Mouse (Mus musculus): ENCODE data around the gene Cers5. TPM values are rescaled to one million over a fixed set of nuclear protein-coding genes. Genes with fewer than 3 reads are reported as not detected.

The Cers5 gene
- polyA plus RNA-seq, 1 experiment from 2014 or later, result 53.9 TPM

DNA sequence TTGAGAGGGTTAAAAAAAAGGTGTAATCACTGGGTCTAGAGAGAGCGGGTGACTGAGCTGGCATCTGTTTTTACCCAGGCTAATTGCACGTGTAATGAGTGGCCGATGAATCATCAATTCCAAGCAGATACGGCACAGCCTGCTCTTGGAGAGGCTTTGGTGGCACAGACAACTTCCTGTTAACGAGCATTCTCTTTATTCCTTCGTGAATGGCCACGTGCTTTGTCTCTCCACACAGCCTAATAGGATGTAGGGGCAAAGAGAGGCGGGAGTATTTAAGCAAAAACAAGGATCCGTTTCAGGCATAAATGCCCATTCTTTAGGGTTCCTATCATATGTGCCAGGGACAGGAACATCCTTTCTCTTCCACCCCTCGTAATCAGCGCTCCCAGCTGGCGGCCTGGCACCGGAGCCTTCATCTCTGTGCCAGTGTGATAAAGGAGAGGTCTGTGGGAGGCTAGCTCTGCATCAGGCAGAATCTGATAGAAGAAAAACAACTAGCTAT lies 57.3 kb downstream of the Cers5 start:
- no peak overlapping the region for H3K4me2 ChIP-seq
- WGBS, result 73% methylated on average over 13 of the region's 13 CpGs
- 0 out of 2 replicates have a peak overlapping the region, but pooled peaks have one; percentile 7 for H3K27ac ChIP-seq (ENCODE audit: poor library complexity, severe bottlenecking)

DNA sequence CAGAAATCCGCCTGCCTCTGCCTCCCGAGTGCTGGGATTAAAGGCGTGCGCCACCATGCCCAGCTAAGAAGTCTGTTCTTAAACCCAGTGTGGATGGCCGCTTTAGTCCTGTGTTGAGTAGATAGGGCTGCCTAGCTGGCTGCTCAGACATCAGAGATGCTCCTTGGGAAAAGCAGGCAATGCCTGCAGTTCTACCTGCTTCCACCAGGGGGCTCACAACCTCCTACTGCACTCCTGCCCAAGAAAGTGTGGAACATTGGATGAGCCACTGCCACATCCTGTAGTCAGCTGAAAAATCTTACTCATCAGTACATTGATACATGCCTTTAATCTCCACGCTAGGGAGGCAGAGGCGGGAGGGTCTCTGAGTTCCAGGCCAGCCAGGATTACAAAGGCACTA lies 57.8 kb downstream of the Cers5 start:
- no peak for ATAC-seq (ENCODE audit: insufficient number of reproducible peaks, low FRiP score)
- WGBS, result 36% methylated on average over 7 of the region's 7 CpGs
- H3K27ac ChIP-seq (ENCODE audit: poor library complexity, severe bottlenecking), result 0 out of 2 replicates have a peak overlapping the region, but pooled peaks have one; percentile 7

More for the DNA sequence above, 57.3 kb downstream of the Cers5 start:
- H3K4me1 ChIP-seq (replicated peaks), result peaks cover 51% of the 10 kb centered on the region
- peaks cover 64% of the 10 kb centered on the region for H3K36me3 ChIP-seq
- no peaks in the 10 kb centered on the region for H3K9me3 ChIP-seq (replicated peaks)
- H3K9ac ChIP-seq, result 0 out of 2 replicates have a peak overlapping the region, but pooled peaks have one; percentile 38
- ATAC-seq (ENCODE audit: insufficient number of reproducible peaks, low FRiP score), result no peak
- no peaks in the 10 kb centered on the region for H3K27me3 ChIP-seq (replicated peaks)
- no peak overlapping the region for H3K4me3 ChIP-seq

DNA sequence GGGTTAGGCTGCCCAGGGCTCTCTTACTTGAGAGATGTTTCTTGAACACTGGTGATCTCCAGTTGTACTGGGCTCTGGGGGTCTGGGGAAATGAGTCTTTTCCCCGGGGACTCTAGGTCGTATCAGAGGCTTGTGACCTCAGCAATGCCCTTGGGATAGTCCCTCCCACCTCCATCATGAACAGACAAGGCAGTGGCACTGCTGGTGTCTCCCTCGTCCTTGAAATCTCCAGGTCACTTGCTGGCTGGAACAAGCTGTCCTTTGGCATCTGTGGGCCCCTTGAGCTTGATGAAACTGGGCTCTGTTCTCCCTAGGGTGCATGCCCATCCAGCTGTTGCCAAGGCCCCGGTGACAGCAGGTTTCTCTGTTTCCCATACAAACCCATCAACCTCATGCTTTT lies 58.5 kb downstream of the Cers5 start:
- ATAC-seq (ENCODE audit: insufficient number of reproducible peaks, low FRiP score), result no peak
- no peaks in the 10 kb centered on the region for H3K9me3 ChIP-seq (replicated peaks)
- H3K36me3 ChIP-seq, result peaks cover 71% of the 10 kb centered on the region
- peak overlapping the region; percentile 53 for H3K9ac ChIP-seq
- H3K4me2 ChIP-seq, result no peak overlapping the region
- WGBS, result 48% methylated on average over 4 of the region's 4 CpGs
- H3K4me1 ChIP-seq (replicated peaks), result peaks cover 53% of the 10 kb centered on the region
- H3K4me3 ChIP-seq, result no peak overlapping the region
- H3K27ac ChIP-seq (ENCODE audit: poor library complexity, severe bottlenecking), result peak overlapping the region; percentile 85
- no peaks in the 10 kb centered on the region for H3K27me3 ChIP-seq (replicated peaks)

More for the DNA sequence above, 57.8 kb downstream of the Cers5 start:
- no peak overlapping the region for H3K9ac ChIP-seq
- H3K4me3 ChIP-seq, result no peak overlapping the region
- H3K4me1 ChIP-seq (replicated peaks), result peaks cover 53% of the 10 kb centered on the region
- no peaks in the 10 kb centered on the region for H3K9me3 ChIP-seq (replicated peaks)
- H3K36me3 ChIP-seq, result peaks cover 67% of the 10 kb centered on the region
- no peak overlapping the region for H3K4me2 ChIP-seq
- no peaks in the 10 kb centered on the region for H3K27me3 ChIP-seq (replicated peaks)

DNA sequence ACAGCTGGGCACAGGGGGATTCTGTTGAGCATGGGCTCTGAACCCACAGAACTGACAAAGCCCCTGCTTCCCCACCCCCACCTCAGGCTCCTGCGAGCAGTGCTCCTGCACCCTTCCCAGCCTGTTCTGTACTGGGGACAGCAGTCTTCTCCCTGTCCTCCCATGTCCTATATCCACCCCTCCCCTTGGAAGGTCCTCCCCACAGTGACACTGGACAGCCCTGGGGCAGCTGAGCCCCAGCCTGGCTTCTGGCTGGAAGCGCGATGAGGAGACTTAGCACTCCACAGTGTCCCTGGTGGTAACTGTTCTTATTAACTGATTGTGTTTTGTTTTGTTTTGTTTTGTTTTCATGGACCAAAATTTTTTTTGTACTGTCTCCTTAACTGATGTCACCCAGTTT lies 59.1 kb downstream of the Cers5 start:
- no peaks in the 10 kb centered on the region for H3K27me3 ChIP-seq (replicated peaks)
- ATAC-seq (ENCODE audit: insufficient number of reproducible peaks, low FRiP score), result peak; percentile 9; the same call in 1 of the 2 replicates
- H3K4me3 ChIP-seq, result no peak overlapping the region
- peaks cover 53% of the 10 kb centered on the region for H3K4me1 ChIP-seq (replicated peaks)
- H3K27ac ChIP-seq (ENCODE audit: poor library complexity, severe bottlenecking), result peak overlapping the region; percentile 85
- WGBS, result 57% methylated on average over 3 of the region's 3 CpGs
- H3K36me3 ChIP-seq, result peaks cover 71% of the 10 kb centered on the region
- peak overlapping the region; percentile 53 for H3K9ac ChIP-seq
- no peaks in the 10 kb centered on the region for H3K9me3 ChIP-seq (replicated peaks)
- H3K4me2 ChIP-seq, result no peak overlapping the region

DNA sequence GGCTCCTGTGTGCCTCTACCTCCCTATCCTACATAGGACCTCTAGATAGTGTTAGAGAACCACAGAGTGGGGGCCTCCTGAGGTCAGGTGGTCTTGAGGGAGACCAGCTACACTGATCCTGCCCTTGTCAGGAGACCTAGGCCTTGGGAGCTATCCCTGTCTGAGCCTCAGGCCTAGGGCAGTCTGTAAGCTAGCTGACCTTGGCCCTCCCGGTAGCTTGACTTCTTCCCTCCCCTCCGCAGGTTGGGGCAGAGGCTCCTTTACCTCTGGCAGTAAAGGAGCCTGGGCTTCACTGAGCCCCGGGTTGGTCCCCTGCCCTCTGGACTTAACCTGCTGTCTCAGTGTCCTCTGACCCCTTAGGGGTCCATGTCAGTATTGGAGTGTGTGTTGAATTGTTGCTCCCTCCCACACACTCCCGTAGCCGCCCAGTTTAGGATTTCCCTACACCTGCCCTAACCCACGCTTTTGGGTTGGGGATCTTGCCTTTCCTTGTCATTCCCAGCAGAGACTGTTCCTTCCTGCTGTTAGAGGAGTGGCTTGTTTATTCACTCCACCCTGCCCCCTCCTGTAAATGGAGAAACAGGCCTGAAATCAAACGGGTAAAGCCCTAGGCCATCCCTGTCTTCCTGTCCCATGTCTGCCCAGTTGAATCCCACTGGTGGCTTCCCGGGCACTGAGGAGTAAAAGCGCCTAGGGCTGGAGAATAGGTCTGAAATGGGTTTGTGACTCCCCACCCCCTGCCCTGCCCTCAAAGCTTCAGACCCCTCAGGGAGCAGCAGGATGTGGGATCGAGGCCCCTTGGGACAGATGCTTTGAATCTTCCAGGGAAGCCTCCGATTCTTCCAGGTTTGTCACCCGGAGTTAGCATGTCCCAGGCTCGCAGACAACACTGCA lies 59.8 kb downstream of the Cers5 start:
- H3K4me1 ChIP-seq (replicated peaks), result peaks cover 53% of the 10 kb centered on the region
- WGBS, result 71% methylated on average over 13 of the region's 13 CpGs
- peak overlapping the region; percentile 85 for H3K27ac ChIP-seq (ENCODE audit: poor library complexity, severe bottlenecking)
- H3K9me3 ChIP-seq (replicated peaks), result no peaks in the 10 kb centered on the region
- no peaks in the 10 kb centered on the region for H3K27me3 ChIP-seq (replicated peaks)
- H3K4me3 ChIP-seq, result no peak overlapping the region
- H3K36me3 ChIP-seq, result peaks cover 71% of the 10 kb centered on the region
- H3K4me2 ChIP-seq, result no peak overlapping the region
- H3K9ac ChIP-seq, result peak overlapping the region; percentile 10
- ATAC-seq (ENCODE audit: insufficient number of reproducible peaks, low FRiP score), result no peak

DNA sequence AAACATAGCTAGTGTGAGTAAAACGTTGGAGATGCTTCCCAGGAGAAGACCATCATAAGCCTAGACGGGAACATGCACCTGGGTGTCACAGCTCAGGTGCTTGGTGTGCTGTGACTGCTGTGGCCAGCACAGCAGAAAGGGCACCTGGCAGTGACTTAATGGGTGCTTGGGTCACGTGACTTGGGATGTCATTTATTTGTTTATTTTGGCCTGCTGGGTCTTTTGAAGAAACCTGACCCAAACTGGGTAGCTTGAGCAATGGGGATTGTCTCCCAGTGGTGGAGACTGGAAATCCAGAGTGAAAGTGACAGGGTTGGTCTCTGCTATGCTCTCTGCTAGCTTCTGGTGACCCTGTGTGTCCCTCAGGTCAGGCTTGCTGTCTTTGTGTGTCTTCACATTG lies 61.2 kb downstream of the Cers5 start:
- 75% methylated on average over 3 of the region's 3 CpGs for WGBS
- Histone ChIP-seq H3K4me2 (no peak overlapping the region), H3K9me3 (replicated peaks) (no peaks in the 10 kb centered on the region), H3K27ac (ENCODE audit: poor library complexity, severe bottlenecking) (no peak overlapping the region), H3K36me3 (peaks cover 84% of the 10 kb centered on the region), H3K4me1 (replicated peaks) (peaks cover 44% of the 10 kb centered on the region), H3K9ac (no peak overlapping the region), H3K27me3 (replicated peaks) (no peaks in the 10 kb centered on the region), H3K4me3 (no peak overlapping the region)
- ATAC-seq (ENCODE audit: insufficient number of reproducible peaks, low FRiP score), result no peak

DNA sequence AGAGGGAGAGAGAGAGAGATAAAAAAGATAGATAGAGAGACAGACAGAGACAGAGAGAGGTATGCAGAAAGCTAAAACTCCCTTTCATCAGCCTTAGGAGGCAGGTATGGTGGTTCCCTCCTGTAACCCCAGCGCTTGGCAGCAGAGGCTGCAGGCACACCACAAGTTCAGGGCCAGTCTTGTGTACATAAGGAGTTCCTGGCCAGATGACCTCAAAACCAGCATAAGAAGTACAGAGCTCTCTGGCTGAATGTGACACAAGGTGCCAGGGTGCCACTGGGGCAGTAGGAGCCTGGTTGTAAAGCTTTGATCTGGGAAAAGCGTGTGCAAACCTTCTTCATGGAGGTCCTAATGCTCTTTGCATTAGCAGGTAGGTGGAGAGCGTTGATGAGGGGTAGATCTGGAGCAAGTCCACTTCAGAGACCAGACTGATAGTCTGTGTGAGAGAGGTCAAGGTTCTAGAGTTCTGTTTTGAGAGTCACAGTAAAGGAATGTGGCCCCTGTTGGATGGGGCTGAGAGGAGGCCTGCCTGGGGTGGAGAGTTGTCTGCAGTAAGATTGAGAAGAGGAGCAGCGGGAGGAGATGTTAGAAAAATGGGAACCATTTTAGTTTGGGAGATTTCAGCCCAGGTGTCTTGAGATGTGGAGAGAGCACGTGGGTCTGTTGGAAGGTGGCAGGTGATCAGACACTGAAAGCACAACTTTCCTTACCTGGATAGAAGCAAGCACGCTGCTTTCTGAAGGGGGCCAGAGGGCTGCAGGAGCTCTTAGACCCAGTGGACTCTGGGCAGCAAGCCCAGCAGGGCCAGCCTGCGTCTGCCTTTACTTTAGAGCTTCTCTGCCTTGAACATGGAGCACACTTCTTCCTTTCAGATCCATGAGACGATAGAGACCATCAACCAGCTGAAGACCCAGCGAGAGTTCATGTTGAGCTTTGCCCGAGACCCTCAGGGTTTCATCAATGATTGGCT lies 62.2 kb downstream of the Cers5 start:
- peaks cover 90% of the 10 kb centered on the region for H3K36me3 ChIP-seq
- H3K4me2 ChIP-seq, result no peak overlapping the region
- WGBS, result 85% methylated on average over 10 of the region's 10 CpGs
- no peak for ATAC-seq (ENCODE audit: insufficient number of reproducible peaks, low FRiP score)
- H3K4me3 ChIP-seq, result no peak overlapping the region
- no peaks in the 10 kb centered on the region for H3K9me3 ChIP-seq (replicated peaks)
- H3K27ac ChIP-seq (ENCODE audit: poor library complexity, severe bottlenecking), result no peak overlapping the region
- no peak overlapping the region for H3K9ac ChIP-seq
- peaks cover 41% of the 10 kb centered on the region for H3K4me1 ChIP-seq (replicated peaks)
- no peaks in the 10 kb centered on the region for H3K27me3 ChIP-seq (replicated peaks)

DNA sequence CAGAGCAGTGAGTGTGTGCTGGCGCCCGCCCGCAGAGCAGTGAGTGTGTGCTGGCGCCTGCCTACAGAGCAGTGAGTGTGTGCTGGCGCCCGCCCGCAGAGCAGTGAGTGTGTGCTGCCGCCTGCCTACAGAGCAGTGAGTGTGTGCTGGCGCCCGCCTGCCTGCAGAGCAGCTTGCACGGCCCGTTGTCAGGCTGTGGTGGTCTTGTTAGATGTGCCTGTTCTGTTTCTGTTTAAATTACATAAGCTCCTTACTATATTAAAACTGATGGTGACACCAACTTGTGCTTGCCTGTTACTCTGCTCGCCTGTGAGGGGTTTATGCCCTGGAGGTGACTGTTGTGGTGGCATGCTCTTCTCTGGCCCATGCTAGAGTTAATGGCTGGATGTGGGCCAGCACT lies 64.5 kb downstream of the Cers5 start:
- peaks cover 86% of the 10 kb centered on the region for H3K36me3 ChIP-seq
- no peak overlapping the region for H3K9ac ChIP-seq
- no peaks in the 10 kb centered on the region for H3K27me3 ChIP-seq (replicated peaks)
- H3K27ac ChIP-seq (ENCODE audit: poor library complexity, severe bottlenecking), result no peak overlapping the region
- no peak overlapping the region for H3K4me3 ChIP-seq
- WGBS, result 97% methylated on average over 13 of the region's 13 CpGs
- H3K4me1 ChIP-seq (replicated peaks), result peaks cover 43% of the 10 kb centered on the region
- no peak for ATAC-seq (ENCODE audit: insufficient number of reproducible peaks, low FRiP score)
- no peak overlapping the region for H3K4me2 ChIP-seq
- H3K9me3 ChIP-seq (replicated peaks), result no peaks in the 10 kb centered on the region

DNA sequence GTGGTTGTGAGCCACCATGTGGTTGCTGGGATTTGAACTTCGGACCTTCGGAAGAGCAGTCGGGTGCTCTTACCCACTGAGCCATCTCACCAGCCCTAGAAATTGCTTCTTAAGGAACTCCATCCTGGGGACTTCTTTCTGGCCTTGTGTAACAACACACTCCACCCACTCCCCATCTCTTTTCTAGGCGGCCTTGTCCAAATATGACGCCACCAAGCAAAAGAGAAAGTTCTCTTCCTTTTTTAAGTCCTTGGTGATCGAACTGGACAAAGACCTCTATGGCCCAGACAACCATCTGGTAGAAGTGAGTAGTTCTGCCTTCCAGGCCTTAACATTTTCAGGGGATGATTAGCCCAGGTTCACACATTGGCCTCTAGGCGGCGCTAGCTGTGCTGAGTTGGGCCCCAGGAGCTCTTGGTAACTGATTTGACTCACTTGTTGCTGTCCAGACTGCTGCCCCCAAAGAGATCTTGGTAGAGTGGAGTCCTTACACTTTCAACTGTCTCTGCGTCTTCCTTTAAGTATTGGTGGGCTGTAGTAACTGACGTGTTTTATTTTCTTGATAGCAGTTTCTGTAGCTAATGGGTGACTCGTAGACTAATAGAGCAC lies 67.1 kb downstream of the Cers5 start, which contains the start of gene Gm17349:
Gm17349 (minus strand) TSS at position 51 of the 609 bp plus-strand sequence.
- H3K27ac ChIP-seq (ENCODE audit: poor library complexity, severe bottlenecking), result peak within 1 kb of the TSS; percentile 96
- no peaks in the 10 kb centered on the region for H3K9me3 ChIP-seq (replicated peaks)
- H3K4me3 ChIP-seq, result peak within 1 kb of the TSS; percentile 30
- H3K4me2 ChIP-seq, result peak within 1 kb of the TSS; percentile 67
- WGBS, result 62% methylated on average over 11 of the region's 11 CpGs
- H3K4me1 ChIP-seq (replicated peaks), result peaks cover 46% of the 10 kb centered on the region
- peak within 1 kb of the TSS; percentile 65 for H3K9ac ChIP-seq
- peaks cover 60% of the 10 kb centered on the region for H3K36me3 ChIP-seq
- H3K27me3 ChIP-seq (replicated peaks), result no peaks in the 10 kb centered on the region
- no peak for ATAC-seq (ENCODE audit: insufficient number of reproducible peaks, low FRiP score)

DNA sequence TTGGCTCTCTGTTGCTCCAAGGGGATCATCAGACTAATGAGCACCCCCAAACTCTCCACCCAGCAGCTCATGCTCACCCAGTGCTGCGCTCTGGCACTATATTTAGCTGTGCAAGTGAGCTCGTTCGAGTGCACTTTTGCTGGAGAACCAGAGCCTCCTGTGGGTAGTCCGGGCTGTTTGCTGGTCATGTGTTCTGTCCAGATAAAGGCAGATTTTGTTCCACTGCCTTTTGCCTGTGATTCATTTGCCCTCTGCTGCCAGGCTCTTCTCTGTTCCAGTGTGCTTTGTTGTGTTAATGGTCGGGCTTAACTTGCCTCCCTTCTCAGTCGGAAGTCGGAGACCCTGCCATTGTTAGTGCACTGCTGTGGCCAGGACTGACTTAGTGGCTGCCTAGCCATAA lies 67.8 kb downstream of the Cers5 start:
- H3K4me3 ChIP-seq, result peak overlapping the region; percentile 30
- no peaks in the 10 kb centered on the region for H3K27me3 ChIP-seq (replicated peaks)
- H3K9ac ChIP-seq, result peak overlapping the region; percentile 65
- H3K4me2 ChIP-seq, result peak overlapping the region; percentile 67
- H3K27ac ChIP-seq (ENCODE audit: poor library complexity, severe bottlenecking), result peak overlapping the region; percentile 96
- 17% methylated on average over 7 of the region's 7 CpGs for WGBS
- no peak for ATAC-seq (ENCODE audit: insufficient number of reproducible peaks, low FRiP score)
- H3K4me1 ChIP-seq (replicated peaks), result peaks cover 42% of the 10 kb centered on the region
- no peaks in the 10 kb centered on the region for H3K9me3 ChIP-seq (replicated peaks)
- peaks cover 53% of the 10 kb centered on the region for H3K36me3 ChIP-seq
